8 mouse cellular contexts compared by ENCODE assay signal in genomic region chr1:172119720-172120119, GRCm38 (mm10). TPM values are rescaled to one million over a fixed set of nuclear protein-coding genes. Genes with fewer than 3 reads are reported as not detected.
DNase-seq lines count a peak whose midpoint lies in the region; ATAC-seq and TF ChIP-seq lines count a peak whose summit lies in the region.

No protein-coding gene starts in this region.

- intact Hi-C loops in left cerebral cortex, postnatal 36 days (cut with DNase I) = no loop called here

- no peak overlapping the region for H3K4me2 ChIP-seq in midbrain, embryonic 13.5 days (replicated peaks)

- H3K36me3 ChIP-seq in E14TG2a.4 (ENCODE audit: insufficient read depth, low read length) = peaks cover 87% of the 10 kb centered on the region
- H3K36me3 ChIP-seq in midbrain, embryonic 13.5 days = peaks cover 91% of the 10 kb centered on the region

- peak; percentile 82 for TF ChIP-seq CTCF in E14TG2a.4 (conservative IDR thresholded peaks at IDR 0.05; ENCODE audit: low read length)

- DNase-seq in left cerebral cortex, adult 18-20 months (ENCODE audit: low spot score in 2 of 2) = peak; percentile 25 to 30
- DNase-seq in left cerebral cortex, postnatal 36 days (ENCODE audit: low spot score in 2 of 2) = no peak
- DNase-seq in c-Kit-negative CD71-positive TER-119-positive erythroid progenitor cells, embryonic 14.5 days (ENCODE audit: low read depth, low spot score) = peak; percentile 25
- peak; percentile 25 for DNase-seq in fibroblast of lung, adult 2 months (ENCODE audit: low read depth)
- DNase-seq in kidney, adult 9 months = peak; percentile 82
- no peak for DNase-seq in spleen, adult 12 weeks (ENCODE audit: low spot score)

- 44% methylated on average over 3 of the region's 3 CpGs for WGBS in midbrain, embryonic 13.5 days

- no peaks in the 10 kb centered on the region for H3K9me3 ChIP-seq in E14TG2a.4 (ENCODE audit: low read length)
- H3K9me3 ChIP-seq in midbrain, embryonic 13.5 days = no peaks in the 10 kb centered on the region

- no peak overlapping the region for H3K9ac ChIP-seq in midbrain, embryonic 13.5 days (replicated peaks)

- no peak overlapping the region for H3K27ac ChIP-seq in midbrain, embryonic 13.5 days

- H3K4me1 ChIP-seq in E14TG2a.4 (replicated peaks; ENCODE audit: low read depth, low read length) = 0 out of 2 replicates have a peak, but pooled peaks cover 3% of the 10 kb centered on the region
- no peaks in the 10 kb centered on the region for H3K4me1 ChIP-seq in midbrain, embryonic 13.5 days (replicated peaks)

- H3K27me3 ChIP-seq in E14TG2a.4 (ENCODE audit: insufficient read depth, low read length) = no peaks in the 10 kb centered on the region
- H3K27me3 ChIP-seq in midbrain, embryonic 13.5 days = no peaks in the 10 kb centered on the region

- peak; percentile 44; the same call in 1 of the 2 replicates for ATAC-seq in midbrain, embryonic 13.5 days

- H3K4me3 ChIP-seq in E14TG2a.4 (replicated peaks; ENCODE audit: low read length) = no peak overlapping the region
- H3K4me3 ChIP-seq in midbrain, embryonic 13.5 days (replicated peaks) = no peak overlapping the region

RNA-seq across cellular contexts. Expression of gene Pex19, which starts 6.8 kb away (rescaled TPM):
- 10 to 100 TPM; 87.3 to 87.5 TPM for total RNA-seq in left cerebral cortex, adult 18-20 months (2021)
- 100 to 1,000 TPM in 1 of 2 experiments, 10 to 100 TPM in 1; 95.6 to 105 TPM for total RNA-seq in left cerebral cortex, postnatal 36 days (2021)
- 171 and 172 TPM in 2 replicates for polyA plus RNA-seq in midbrain, embryonic 13.5 days (2015; fragmentation: Nextera tagmentation; extraction: Ambion mirVana)

RNA-seq across cellular contexts. Expression of gene Dcaf8, which starts 28.2 kb away (rescaled TPM):
- total RNA-seq in left cerebral cortex, adult 18-20 months (2021) = 100 to 1,000 TPM; 117 TPM
- total RNA-seq in left cerebral cortex, postnatal 36 days (2021) = 100 to 1,000 TPM; 113 to 124 TPM
- polyA plus RNA-seq in midbrain, embryonic 13.5 days (2015; fragmentation: Nextera tagmentation; extraction: Ambion mirVana) = 106 and 109 TPM in 2 replicates

RNA-seq across cellular contexts. Expression of gene Ncstn, which starts 37.1 kb away (rescaled TPM):
- total RNA-seq in left cerebral cortex, adult 18-20 months (2021) = 10 to 100 TPM; 56.6 to 59.3 TPM
- total RNA-seq in left cerebral cortex, postnatal 36 days (2021) = 10 to 100 TPM; 63.3 to 71.6 TPM
- polyA plus RNA-seq in midbrain, embryonic 13.5 days (2015; fragmentation: Nextera tagmentation; extraction: Ambion mirVana) = 126 and 129 TPM in 2 replicates

RNA-seq across cellular contexts. Expression of gene Copa, which starts 37.4 kb away (rescaled TPM):
- total RNA-seq in left cerebral cortex, adult 18-20 months (2021) = 100 to 1,000 TPM; 147 to 151 TPM
- 100 to 1,000 TPM; 143 to 144 TPM for total RNA-seq in left cerebral cortex, postnatal 36 days (2021)
- 190 and 202 TPM in 2 replicates for polyA plus RNA-seq in midbrain, embryonic 13.5 days (2015; fragmentation: Nextera tagmentation; extraction: Ambion mirVana)

Comparison
In these comparisons a context has a peak if more than half of its experiments do, and no peak if none do; other contexts are left out.
1. DNase-seq: peak in left cerebral cortex, adult 18-20 months (2 of 2), c-Kit-negative CD71-positive TER-119-positive erythroid progenitor cells, embryonic 14.5 days (single experiment), fibroblast of lung, adult 2 months (single experiment) and kidney, adult 9 months (single experiment); none in left cerebral cortex, postnatal 36 days (0 of 2) and spleen, adult 12 weeks (single experiment).